Mouse (Mus musculus): ENCODE data around the gene Anapc4. TPM values are rescaled to one million over a fixed set of nuclear protein-coding genes. Genes with fewer than 3 reads are reported as not detected.

Anapc4 gene
- total and polyA plus RNA-seq, 3 experiments, result 66.4 to 87.0 (median 85.6) TPM

DNA sequence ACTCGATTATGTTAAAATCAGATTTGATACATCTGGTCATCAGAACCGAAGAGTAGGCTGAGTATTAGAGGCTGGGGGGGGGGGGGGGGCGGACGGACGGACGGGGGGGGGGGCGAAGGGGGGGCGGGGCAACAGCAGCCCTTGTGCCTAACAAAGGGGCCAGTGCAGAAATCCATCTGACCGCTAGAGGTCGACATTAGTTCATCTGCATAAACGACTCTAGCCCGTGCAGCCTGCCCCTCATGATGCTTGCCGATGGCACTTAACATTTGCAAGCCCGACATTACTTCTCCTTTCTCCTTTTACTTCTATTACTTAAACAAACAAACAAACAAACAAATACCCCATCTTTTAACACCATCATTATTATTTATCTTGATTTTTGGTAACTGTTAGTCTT, 45.0 kb downstream of the Anapc4 start:
- H3K9me3 ChIP-seq (replicated peaks; ENCODE audit: low read length), result no peaks in the 10 kb centered on the region
- H3K4me2 ChIP-seq (ENCODE audit: insufficient read depth, low read depth, poor library complexity, severe bottlenecking), result no peak overlapping the region
- H3K79me2 ChIP-seq (replicated peaks; ENCODE audit: control insufficient read depth, extremely low read depth, insufficient read depth, poor library complexity, severe bottlenecking), result no peaks in the 10 kb centered on the region
- H3K36me3 ChIP-seq (replicated peaks in 1 of 2; ENCODE audit: control insufficient read depth in 1 of 2, insufficient read depth in 1 of 2, low read length in 1 of 2), result no peaks in the 10 kb centered on the region
- no peaks in the 10 kb centered on the region for H3K4me1 ChIP-seq (ENCODE audit: control insufficient read depth in 1 of 2, insufficient read depth in 2 of 2)
- H3K27me3 ChIP-seq (replicated peaks), result no peaks in the 10 kb centered on the region
- peak; percentile 84 for DNase-seq (ENCODE audit: extremely low read depth)
- no peak overlapping the region for H3K27ac ChIP-seq (ENCODE audit: insufficient read depth, low read depth)
- dilution Hi-C loops (cut with MboI; ENCODE audit: extremely low pct_ligation_motif_present, extremely low pct_unique_long_range_greater_than_20kb, low sequenced_read_pairs), result no loop called here
- no peak overlapping the region for H3K4me3 ChIP-seq (replicated peaks in 1 of 3; ENCODE audit: low read depth in 2 of 3, low read length in 2 of 3, poor library complexity in 1 of 3)
- no peak overlapping the region for H3K9ac ChIP-seq (ENCODE audit: insufficient read depth, low read depth)
- TF ChIP-seq ZMIZ1 (IDR thresholded peaks at IDR 0.05; ENCODE audit: low read depth, low read length), result no peak
- peak; percentile 38; the same call in 1 of the 2 replicates for TF ChIP-seq ZC3H11A (IDR thresholded peaks at IDR 0.05; ENCODE audit: low read depth, low read length)
- peak; percentile 83 to 85 for TF ChIP-seq CTCF (conservative IDR thresholded peaks at IDR 0.05 in 1 of 2, IDR thresholded peaks at IDR 0.05 in 1 of 2; ENCODE audit: low read depth in 2 of 2, low read length in 2 of 2)
- no peak for TF ChIP-seq MEF2A (IDR thresholded peaks at IDR 0.05; ENCODE audit: borderline replicate concordance, low read depth, low read length)
- peak; percentile 82 for TF ChIP-seq RAD21 (IDR thresholded peaks at IDR 0.05; ENCODE audit: low read depth, low read length)
- 0 out of 2 replicates have a peak, but pooled peaks have one; percentile 31 for TF ChIP-seq MAZ (IDR thresholded peaks at IDR 0.05; ENCODE audit: low read depth, low read length)
- TF ChIP-seq BHLHE40 (IDR thresholded peaks at IDR 0.05; ENCODE audit: low read depth, low read length), result peak; percentile 57; the same call in 1 of the 2 replicates
- TF ChIP-seq PAX5 (IDR thresholded peaks at IDR 0.05; ENCODE audit: low read length), result no peak
- TF ChIP-seq SMC3 (IDR thresholded peaks at IDR 0.05; ENCODE audit: low read depth, low read length), result peak; percentile 81
- in situ Hi-C loops (cut with MboI; ENCODE audit: low pct_ligation_motif_present, low pct_unique_long_range_greater_than_20kb, low sequenced_read_pairs), result no loop called here

DNA sequence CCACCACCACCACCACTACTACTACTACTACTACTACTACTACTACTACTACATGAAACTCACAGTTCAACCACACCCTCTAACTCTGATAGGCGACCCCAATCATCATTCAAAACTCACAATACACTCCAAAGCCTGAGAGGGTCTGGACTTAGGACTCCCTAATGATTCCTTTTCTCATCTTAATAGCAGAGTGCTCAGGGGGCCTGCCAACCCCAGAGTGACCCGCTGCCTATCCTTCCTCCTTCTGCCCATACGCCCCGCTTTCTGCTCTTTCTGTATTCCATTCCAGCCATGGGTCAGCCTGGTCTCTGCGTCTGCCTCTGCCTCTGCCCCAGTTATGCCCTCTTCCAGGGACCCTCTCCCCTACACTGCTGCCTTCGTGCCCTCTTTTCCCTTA, 46.1 kb downstream of the Anapc4 start:
- H3K27me3 ChIP-seq (replicated peaks), result no peaks in the 10 kb centered on the region
- H3K27ac ChIP-seq (ENCODE audit: insufficient read depth, low read depth), result no peak overlapping the region
- H3K79me2 ChIP-seq (replicated peaks; ENCODE audit: control insufficient read depth, extremely low read depth, insufficient read depth, poor library complexity, severe bottlenecking), result no peaks in the 10 kb centered on the region
- H3K4me3 ChIP-seq (replicated peaks in 1 of 3; ENCODE audit: low read depth in 2 of 3, low read length in 2 of 3, poor library complexity in 1 of 3), result no peak overlapping the region
- in situ Hi-C loops (cut with MboI; ENCODE audit: low pct_ligation_motif_present, low pct_unique_long_range_greater_than_20kb, low sequenced_read_pairs) (no loop called here), dilution Hi-C loops (cut with MboI; ENCODE audit: extremely low pct_ligation_motif_present, extremely low pct_unique_long_range_greater_than_20kb, low sequenced_read_pairs) (no loop called here)
- H3K4me2 ChIP-seq (ENCODE audit: insufficient read depth, low read depth, poor library complexity, severe bottlenecking), result no peak overlapping the region
- H3K4me1 ChIP-seq (ENCODE audit: control insufficient read depth in 1 of 2, insufficient read depth in 2 of 2), result no peaks in the 10 kb centered on the region
- TF ChIP-seq MAX (IDR thresholded peaks at IDR 0.05; ENCODE audit: low read length) (no peak), JUND (conservative IDR thresholded peaks at IDR 0.05; ENCODE audit: low read depth, low read length) (no peak), GABPA (IDR thresholded peaks at IDR 0.05; ENCODE audit: insufficient replicate concordance, low read depth, low read length) (no peak)
- DNase-seq (ENCODE audit: extremely low read depth), result no peak
- no peaks in the 10 kb centered on the region for H3K9me3 ChIP-seq (replicated peaks; ENCODE audit: low read length)
- no peaks in the 10 kb centered on the region for H3K36me3 ChIP-seq (replicated peaks in 1 of 2; ENCODE audit: control insufficient read depth in 1 of 2, insufficient read depth in 1 of 2, low read length in 1 of 2)
- H3K9ac ChIP-seq (ENCODE audit: insufficient read depth, low read depth), result no peak overlapping the region

DNA sequence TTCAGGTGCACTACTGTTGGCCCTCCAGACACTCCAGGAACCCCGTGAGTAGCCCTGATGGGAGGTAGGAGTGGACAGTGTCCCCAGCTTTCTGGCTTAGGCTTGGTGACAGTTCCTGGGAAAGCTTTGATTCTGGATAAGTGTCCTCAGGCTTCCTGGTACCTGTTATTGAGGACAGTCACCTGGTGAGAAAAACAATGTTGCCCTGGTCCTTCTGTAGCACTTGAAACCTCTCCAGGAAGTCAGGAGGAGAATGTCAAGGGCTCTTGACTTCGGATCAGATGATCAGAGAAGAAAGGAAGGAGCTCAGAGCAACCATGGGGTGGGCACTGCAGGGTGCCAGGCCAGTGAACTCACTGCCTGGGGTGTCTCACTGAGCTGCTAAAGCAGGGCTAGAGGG, 48.6 kb downstream of the Anapc4 start:
- in situ Hi-C loops (cut with MboI; ENCODE audit: low pct_ligation_motif_present, low pct_unique_long_range_greater_than_20kb, low sequenced_read_pairs), result no loop called here
- TF ChIP-seq ZNF384 (IDR thresholded peaks at IDR 0.05; ENCODE audit: low read depth, low read length), result no peak
- TF ChIP-seq TCF12 (IDR thresholded peaks at IDR 0.05; ENCODE audit: low read depth, low read length), result no peak
- TF ChIP-seq HCFC1 (IDR thresholded peaks at IDR 0.05; ENCODE audit: low read depth, low read length), result no peak
- TF ChIP-seq EP300 (IDR thresholded peaks at IDR 0.05; ENCODE audit: low read length), result no peak
- no peak for TF ChIP-seq UBTF (IDR thresholded peaks at IDR 0.05; ENCODE audit: low read depth, low read length)
- no peak for TF ChIP-seq MYC (IDR thresholded peaks at IDR 0.05; ENCODE audit: low read depth, low read length)
- TF ChIP-seq JUND (conservative IDR thresholded peaks at IDR 0.05; ENCODE audit: low read depth, low read length), result no peak
- TF ChIP-seq ZKSCAN1 (IDR thresholded peaks at IDR 0.05; ENCODE audit: borderline replicate concordance, low read depth, low read length), result no peak
- TF ChIP-seq BHLHE40 (IDR thresholded peaks at IDR 0.05; ENCODE audit: low read depth, low read length), result no peak
- no peak for TF ChIP-seq PAX5 (IDR thresholded peaks at IDR 0.05; ENCODE audit: low read length)
- no peak for TF ChIP-seq POLR2A (IDR thresholded peaks at IDR 0.05; ENCODE audit: low read depth, low read length)
- TF ChIP-seq MAX (IDR thresholded peaks at IDR 0.05; ENCODE audit: low read length), result no peak
- TF ChIP-seq RCOR1 (conservative IDR thresholded peaks at IDR 0.05; ENCODE audit: low read depth, low read length), result no peak
- TF ChIP-seq TBP (conservative IDR thresholded peaks at IDR 0.05; ENCODE audit: low read depth, low read length), result no peak
- no peak for TF ChIP-seq MXI1 (IDR thresholded peaks at IDR 0.05; ENCODE audit: low read depth, low read length)
- TF ChIP-seq IRF4 (IDR thresholded peaks at IDR 0.05; ENCODE audit: low read depth, low read length), result no peak
- TF ChIP-seq JUN (IDR thresholded peaks at IDR 0.05; ENCODE audit: insufficient read depth, low read depth, low read length), result no peak
- TF ChIP-seq USF1 (IDR thresholded peaks at IDR 0.05; ENCODE audit: low read depth, low read length), result no peak
- no peak for TF ChIP-seq MEF2A (IDR thresholded peaks at IDR 0.05; ENCODE audit: borderline replicate concordance, low read depth, low read length)
- TF ChIP-seq MAZ (IDR thresholded peaks at IDR 0.05; ENCODE audit: low read depth, low read length), result no peak
- no peak overlapping the region for H3K9ac ChIP-seq (ENCODE audit: insufficient read depth, low read depth)
- no peak for DNase-seq (ENCODE audit: extremely low read depth)
- H3K9me3 ChIP-seq (replicated peaks; ENCODE audit: low read length), result peaks cover 9% of the 10 kb centered on the region
- no peaks in the 10 kb centered on the region for H3K36me3 ChIP-seq (replicated peaks in 1 of 2; ENCODE audit: control insufficient read depth in 1 of 2, insufficient read depth in 1 of 2, low read length in 1 of 2)
- H3K4me1 ChIP-seq (ENCODE audit: control insufficient read depth in 1 of 2, insufficient read depth in 2 of 2), result no peaks in the 10 kb centered on the region
- no peak overlapping the region for H3K4me3 ChIP-seq (replicated peaks in 1 of 3; ENCODE audit: low read depth in 2 of 3, low read length in 2 of 3, poor library complexity in 1 of 3)
- dilution Hi-C loops (cut with MboI; ENCODE audit: extremely low pct_ligation_motif_present, extremely low pct_unique_long_range_greater_than_20kb, low sequenced_read_pairs), result no loop called here
- H3K4me2 ChIP-seq (ENCODE audit: insufficient read depth, low read depth, poor library complexity, severe bottlenecking), result no peak overlapping the region
- H3K27me3 ChIP-seq (replicated peaks), result no peaks in the 10 kb centered on the region
- H3K79me2 ChIP-seq (replicated peaks; ENCODE audit: control insufficient read depth, extremely low read depth, insufficient read depth, poor library complexity, severe bottlenecking), result no peaks in the 10 kb centered on the region
- no peak overlapping the region for H3K27ac ChIP-seq (ENCODE audit: insufficient read depth, low read depth)
